Mouse (Mus musculus): ENCODE measurements around the gene Ttc30a1. TPM values are rescaled to one million over a fixed set of nuclear protein-coding genes. Genes with fewer than 3 reads are reported as not detected.
"Not testable (repeated sequence)": the region's sequence is repeated elsewhere in the genome, so short reads cannot be mapped to it uniquely, and the experiment has no call there.

The Ttc30a1 gene
- total RNA-seq, 2 experiments from 2014 or later, result 2.0 to 2.1 TPM

- no peak for DNase-seq (ENCODE audit: low spot score in 2 of 2)
These were observed 2.1 kb upstream of the Ttc30a1 start for GRCm38 (mm10) chr2:75983847-75984246.

- no peak for DNase-seq (ENCODE audit: low spot score in 2 of 2)
These were observed 1.3 kb upstream of the Ttc30a1 start for GRCm38 (mm10) chr2:75983091-75983490.

GRCm38 (mm10) chr2:75982626-75983025, 859 bp upstream of the Ttc30a1 start:
- no peak for DNase-seq (ENCODE audit: low spot score in 2 of 2)

- not testable (repeated sequence) for DNase-seq (ENCODE audit: low spot score in 2 of 2)
These were observed 781 bp downstream of the Ttc30a1 start for GRCm38 (mm10) chr2:75980933-75981439.

GRCm38 (mm10) chr2:75977752-75978368, 3.9 kb downstream of the Ttc30a1 start, which contains the start of gene Ttc30a2:
Gene Ttc30a2, minus strand, starts transcription at chr2:75978170.
- not testable (repeated sequence) for DNase-seq (ENCODE audit: low spot score in 2 of 2)

GRCm38 (mm10) chr2:75976070-75976469, 5.7 kb downstream of the Ttc30a1 start:
- not testable (repeated sequence) for DNase-seq (ENCODE audit: low spot score in 2 of 2)

GRCm38 (mm10) chr2:75974131-75974530, 7.6 kb downstream of the Ttc30a1 start:
- DNase-seq (ENCODE audit: low spot score in 2 of 2), result no peak

- peak; percentile 34 to 43 for DNase-seq (ENCODE audit: low spot score in 2 of 2)
These were observed 16.8 kb downstream of the Ttc30a1 start for GRCm38 (mm10) chr2:75964972-75965371.

GRCm38 (mm10) chr2:75964512-75964911, 17.3 kb downstream of the Ttc30a1 start:
- peak; percentile 65 to 70 for DNase-seq (ENCODE audit: low spot score in 2 of 2)

GRCm38 (mm10) chr2:75964051-75964450, 17.7 kb downstream of the Ttc30a1 start:
- DNase-seq (ENCODE audit: low spot score in 2 of 2), result no peak

GRCm38 (mm10) chr2:75963211-75963840, 18.4 kb downstream of the Ttc30a1 start:
- DNase-seq (ENCODE audit: low spot score in 2 of 2), result no peak

- peak; percentile 37 to 60 for DNase-seq (ENCODE audit: low spot score in 2 of 2)
These were observed 21.1 kb downstream of the Ttc30a1 start for GRCm38 (mm10) chr2:75960366-75961330.

GRCm38 (mm10) chr2:75959850-75960365, 21.9 kb downstream of the Ttc30a1 start:
- no peak for DNase-seq (ENCODE audit: low spot score in 2 of 2)

- DNase-seq (ENCODE audit: low spot score in 2 of 2), result peak in 1 of 2 experiments; percentile 36
These were observed 22.5 kb downstream of the Ttc30a1 start for GRCm38 (mm10) chr2:75959183-75959849.

GRCm38 (mm10) chr2:75955709-75956108, 26.1 kb downstream of the Ttc30a1 start:
- DNase-seq (ENCODE audit: low spot score in 2 of 2), result no peak

- no peak for DNase-seq (ENCODE audit: low spot score in 2 of 2)
These were observed 28.4 kb downstream of the Ttc30a1 start for GRCm38 (mm10) chr2:75953320-75953719.

- DNase-seq (ENCODE audit: low spot score in 2 of 2), result no peak
These were observed 31.1 kb downstream of the Ttc30a1 start for GRCm38 (mm10) chr2:75950685-75951084.

- DNase-seq (ENCODE audit: low spot score in 2 of 2), result peak; percentile 68 to 73
These were observed 43.4 kb downstream of the Ttc30a1 start, which contains the start of gene Ttc30b for GRCm38 (mm10) chr2:75938117-75939063. Gene Ttc30b, minus strand, starts transcription at chr2:75938585.

GRCm38 (mm10) chr2:75937520-75938116, 44.1 kb downstream of the Ttc30a1 start:
- DNase-seq (ENCODE audit: low spot score in 2 of 2), result not testable (repeated sequence)
